11 mouse cellular contexts compared by ENCODE assay signal in the genomic region with DNA sequence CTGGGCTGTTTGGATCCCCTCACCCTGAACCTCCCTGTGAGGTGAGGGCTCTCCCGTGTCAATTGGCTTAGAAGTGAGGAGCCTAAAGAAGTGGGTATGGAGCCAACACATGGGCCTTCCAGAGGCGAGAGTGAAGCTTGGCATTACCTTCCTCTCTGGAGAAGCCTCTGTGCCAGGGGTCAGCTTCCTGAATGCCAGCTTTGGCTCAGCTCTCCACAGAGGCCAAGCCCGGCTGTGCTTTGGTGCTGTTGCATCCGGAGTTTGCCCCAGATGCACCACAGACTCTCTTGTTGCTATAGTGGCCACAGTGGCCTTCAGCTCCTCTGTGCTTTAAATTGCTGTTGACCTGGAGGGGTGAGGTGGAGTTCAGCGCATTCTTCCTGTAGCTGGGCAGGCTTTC.
DNase-seq lines count a peak whose midpoint lies in the region; ATAC-seq lines count a peak whose summit lies in the region.
"Had no signal": no experiment of that assay in that cellular context is flagged by ENCODE, and none has a peak within 500 bp of the region (broad histone marks: within the 10 kb centered on the region; RNA-seq: fewer than 3 reads in every experiment).

No protein-coding gene starts in this region.

- H3K9me3 ChIP-seq in hindbrain, embryonic 15.5 days = no peaks in the 10 kb centered on the region
- no peaks in the 10 kb centered on the region for H3K9me3 ChIP-seq in hindbrain, embryonic 12.5 days (replicated peaks)
- no peaks in the 10 kb centered on the region for H3K9me3 ChIP-seq in stomach, embryonic 15.5 days
- H3K9me3 ChIP-seq: liver, embryonic 13.5 days had no signal

- no peak overlapping the region for H3K9ac ChIP-seq in hindbrain, embryonic 15.5 days
- no peak overlapping the region for H3K9ac ChIP-seq in hindbrain, embryonic 12.5 days
- no peak overlapping the region for H3K9ac ChIP-seq in stomach, embryonic 15.5 days
- H3K9ac ChIP-seq: liver, embryonic 13.5 days had no signal

- DNase-seq in adrenal gland, postnatal 10 days = peak; percentile 64
- no peak for DNase-seq in adrenal gland, adult 8-10 months
- peak; percentile 62 to 66 for DNase-seq in right cerebral cortex, postnatal 10 days (ENCODE audit: low spot score in 2 of 2)
- DNase-seq in right cerebral cortex, adult 2 months (ENCODE audit: low spot score in 2 of 2) = no peak
- no peak for DNase-seq in cerebellum, adult 11-12 months
- DNase-seq: embryo, embryonic 11 days; heart, postnatal 36 days; liver, embryonic 13.5 days had no signal

- WGBS in hindbrain, embryonic 15.5 days = 71% methylated on average over 5 of the region's 5 CpGs
- 81% methylated on average over 5 of the region's 5 CpGs for whole genome bisulfite sequencing in hindbrain, embryonic 12.5 days
- 65% methylated on average over 5 of the region's 5 CpGs for WGBS in stomach, embryonic 15.5 days

- peak; percentile 72 for ATAC-seq in hindbrain, embryonic 15.5 days (ENCODE audit: low FRiP score, low read depth)
- ATAC-seq in hindbrain, embryonic 12.5 days (ENCODE audit: low FRiP score) = no peak
- no peak for ATAC-seq in stomach, embryonic 15.5 days (ENCODE audit: insufficient read depth, low FRiP score, low read depth)

- peaks cover 21% of the 10 kb centered on the region for H3K4me1 ChIP-seq in hindbrain, embryonic 15.5 days (replicated peaks)
- peaks cover 34% of the 10 kb centered on the region for H3K4me1 ChIP-seq in hindbrain, embryonic 12.5 days
- peaks cover 27% of the 10 kb centered on the region for H3K4me1 ChIP-seq in stomach, embryonic 15.5 days

- no peaks in the 10 kb centered on the region for H3K36me3 ChIP-seq in hindbrain, embryonic 15.5 days
- no peaks in the 10 kb centered on the region for H3K36me3 ChIP-seq in hindbrain, embryonic 12.5 days
- no peaks in the 10 kb centered on the region for H3K36me3 ChIP-seq in stomach, embryonic 15.5 days

- no peaks in the 10 kb centered on the region for H3K27me3 ChIP-seq in hindbrain, embryonic 15.5 days
- H3K27me3 ChIP-seq in hindbrain, embryonic 12.5 days = no peaks in the 10 kb centered on the region
- no peaks in the 10 kb centered on the region for H3K27me3 ChIP-seq in stomach, embryonic 15.5 days (replicated peaks)
- H3K27me3 ChIP-seq: liver, embryonic 13.5 days had no signal

- no peak overlapping the region for H3K4me3 ChIP-seq in hindbrain, embryonic 15.5 days
- H3K4me3 ChIP-seq in hindbrain, embryonic 12.5 days = no peak overlapping the region
- H3K4me3 ChIP-seq in stomach, embryonic 15.5 days (replicated peaks) = no peak overlapping the region
- H3K4me3 ChIP-seq: liver, embryonic 13.5 days had no signal

- H3K27ac ChIP-seq in hindbrain, embryonic 15.5 days (replicated peaks) = no peak overlapping the region; the same call in 1 of the 2 replicates
- no peak overlapping the region for H3K27ac ChIP-seq in hindbrain, embryonic 12.5 days
- peak overlapping the region; percentile 36 for H3K27ac ChIP-seq in stomach, embryonic 15.5 days
- H3K27ac ChIP-seq: liver, embryonic 13.5 days had no signal

- H3K4me2 ChIP-seq in hindbrain, embryonic 15.5 days = no peak overlapping the region
- H3K4me2 ChIP-seq in hindbrain, embryonic 12.5 days (replicated peaks) = no peak overlapping the region
- H3K4me2 ChIP-seq in stomach, embryonic 15.5 days = no peak overlapping the region
- H3K4me2 ChIP-seq: liver, embryonic 13.5 days had no signal

Comparison
In these comparisons a context has a peak if more than half of its experiments do, and no peak if none do; other contexts are left out.
1. DNase-seq: peak in adrenal gland, postnatal 10 days (single experiment) and right cerebral cortex, postnatal 10 days (2 of 2); none in adrenal gland, adult 8-10 months (single experiment), right cerebral cortex, adult 2 months (0 of 2) and cerebellum, adult 11-12 months (single experiment).